Mouse (Mus musculus) thymus, postnatal 25 days (tissue): ENCODE measurements around the gene Fyn.
A peak's percentile ranks its signal among the peaks of the same experiment; 100 is the strongest.

Experiments used
- DNase-seq: peaks from one replicate; pipeline ENCODE4 v3.0.0; 2022

Gene Fyn

DNA sequence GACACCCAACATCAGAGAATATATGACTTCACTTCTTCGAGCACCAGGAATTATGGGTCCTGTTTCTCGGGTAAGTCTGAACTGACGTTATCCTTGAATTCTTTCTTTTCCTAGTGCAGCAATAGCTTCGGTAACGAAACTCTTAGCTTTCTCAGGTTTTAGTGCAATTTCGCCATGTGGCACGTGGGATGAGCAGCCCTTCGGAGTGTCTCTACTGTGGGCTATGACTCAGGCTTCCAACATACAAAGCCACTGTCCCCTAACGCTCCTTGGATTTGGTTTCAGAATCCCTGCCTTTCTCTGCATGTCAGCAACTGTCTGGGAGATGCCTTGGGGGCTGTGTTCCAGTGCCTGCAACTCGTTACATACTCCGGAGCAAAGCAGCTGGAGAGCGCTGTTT, 215.1 kb downstream of the Fyn start:
- DNase-seq: no peak

DNA sequence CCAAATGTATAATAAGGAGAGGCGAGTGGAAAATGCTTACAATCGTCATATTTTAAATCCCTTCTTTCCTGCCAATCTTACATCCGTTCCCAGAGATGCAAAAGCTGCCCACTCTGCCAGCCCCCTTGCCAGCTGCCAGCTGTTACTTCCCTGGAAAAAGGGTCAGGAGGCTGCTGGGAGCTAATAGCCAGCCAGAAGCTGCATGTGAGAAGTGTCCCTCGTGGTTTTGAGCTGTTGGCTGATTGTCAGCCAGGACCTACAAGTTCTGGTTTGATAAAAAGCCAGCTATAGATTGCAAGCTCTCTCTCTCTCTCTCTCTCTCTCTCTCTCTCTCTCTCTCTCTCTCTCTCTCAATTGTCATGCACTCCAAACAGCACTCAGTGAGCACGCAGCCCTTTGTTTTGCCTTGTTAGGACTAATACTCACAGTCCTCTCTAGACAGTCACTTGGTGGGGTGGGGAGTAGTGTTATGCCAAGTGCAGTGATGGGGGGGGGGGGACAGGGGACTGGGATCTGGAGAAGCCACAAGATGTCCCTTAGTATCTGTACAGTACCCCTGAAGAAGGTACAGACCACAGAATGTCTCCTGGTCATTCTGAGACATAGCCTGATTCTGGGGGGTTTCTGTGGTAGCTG, 218.8 kb downstream of the Fyn start:
- no peak for DNase-seq

DNA sequence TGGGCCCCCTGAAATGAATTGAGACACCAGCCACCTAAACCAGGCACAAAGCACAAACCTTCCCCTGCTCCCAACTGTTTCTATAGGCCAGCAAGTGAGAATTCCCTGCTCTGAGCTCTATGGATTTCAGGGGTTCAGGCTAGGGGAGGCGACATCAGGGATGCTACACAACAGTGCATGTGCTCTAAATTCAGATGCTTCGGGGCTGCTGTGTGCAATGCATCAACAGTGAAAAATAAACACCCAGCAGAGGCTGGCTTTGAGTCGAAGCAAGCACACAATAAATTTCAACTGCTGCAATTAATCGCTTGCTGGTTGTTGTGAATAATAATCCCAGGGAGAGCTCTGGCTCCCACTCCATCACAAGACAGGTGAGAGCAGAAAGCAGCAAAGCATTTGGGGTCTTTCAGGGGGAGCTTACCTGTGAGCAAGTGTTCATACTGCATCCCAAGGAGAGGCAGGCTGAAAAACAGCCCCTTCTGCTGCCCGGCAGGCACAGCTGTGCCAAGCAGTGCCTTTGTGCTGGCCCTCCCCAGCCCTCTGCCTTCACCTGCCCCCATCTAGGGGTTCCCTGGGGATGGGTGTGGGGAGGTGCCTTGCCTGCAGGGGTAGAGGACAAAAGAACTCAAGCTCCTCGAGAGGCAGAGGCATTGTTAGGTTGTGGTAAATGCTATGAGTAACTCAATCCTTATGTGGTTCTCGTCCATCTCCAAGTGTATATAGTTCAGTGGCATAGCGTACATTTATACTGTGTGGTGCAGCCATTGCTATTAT, 219.5 kb downstream of the Fyn start:
- DNase-seq: no peak

- DNase-seq: no peak
Measured at GRCm38 (mm10) chr10:39589765-39590546, 221.3 kb downstream of the Fyn start.

DNA sequence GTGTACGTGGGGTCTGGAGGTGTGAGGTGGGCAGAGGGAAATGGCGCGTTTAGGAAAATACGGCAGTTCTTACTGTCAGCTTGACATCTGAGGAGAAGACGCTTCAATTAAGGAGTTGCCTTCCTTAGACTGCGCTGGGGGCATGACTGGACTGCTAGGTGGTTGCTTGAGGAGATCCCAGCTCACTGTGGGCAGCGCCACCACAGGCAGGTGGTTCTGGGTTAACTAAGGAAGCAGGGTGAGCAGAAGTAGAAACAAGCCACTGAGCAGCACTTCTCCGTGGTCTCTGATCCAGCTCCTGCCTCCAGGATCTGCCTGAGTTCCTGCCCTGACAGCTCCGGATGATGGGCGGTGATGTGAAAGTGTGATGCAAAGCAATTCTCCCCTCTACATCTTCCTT, 222.0 kb downstream of the Fyn start:
- DNase-seq: no peak

DNA sequence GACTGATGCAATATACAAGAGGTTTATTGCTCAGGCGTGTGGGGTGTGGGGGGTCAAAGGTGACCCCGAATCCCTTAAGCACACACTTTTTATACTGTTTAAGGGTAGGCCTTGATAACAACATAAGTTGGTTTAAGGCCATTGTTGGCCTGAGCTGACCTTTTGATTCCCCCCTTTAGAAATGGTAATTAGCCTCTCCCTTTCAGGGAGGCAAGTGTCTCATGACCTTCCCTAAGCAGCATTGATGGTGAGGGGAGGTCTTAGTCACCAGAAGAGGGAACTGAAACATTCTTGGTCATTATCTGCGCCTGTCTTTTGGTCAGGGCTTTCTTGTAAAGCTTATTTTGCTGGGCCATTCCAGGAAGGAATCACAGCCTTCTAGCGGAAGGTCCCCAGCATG, 223.8 kb downstream of the Fyn start:
- no peak for DNase-seq

GRCm38 (mm10) chr10:39594716-39595115, 226.1 kb downstream of the Fyn start:
- DNase-seq: no peak

DNA sequence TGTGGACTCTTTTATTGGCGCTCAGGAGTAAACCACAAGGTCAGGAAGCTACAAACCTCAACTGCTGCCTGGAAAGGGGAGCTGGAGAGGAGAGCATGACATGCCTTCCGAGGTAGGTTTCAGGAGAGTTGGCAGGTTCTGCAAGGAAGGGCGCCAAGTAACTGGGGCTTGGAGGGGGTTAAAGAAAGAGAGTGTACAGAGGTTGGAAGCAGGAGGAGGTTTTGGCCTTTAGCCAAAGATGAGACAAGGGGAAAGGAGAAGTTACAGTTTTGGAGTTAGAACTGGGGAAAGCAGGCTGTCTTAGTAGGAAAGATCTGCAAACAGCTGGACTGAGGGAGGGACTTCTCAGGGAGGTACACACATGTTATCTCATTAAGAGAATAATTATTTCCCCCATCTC, 227.2 kb downstream of the Fyn start:
- DNase-seq: no peak

DNA sequence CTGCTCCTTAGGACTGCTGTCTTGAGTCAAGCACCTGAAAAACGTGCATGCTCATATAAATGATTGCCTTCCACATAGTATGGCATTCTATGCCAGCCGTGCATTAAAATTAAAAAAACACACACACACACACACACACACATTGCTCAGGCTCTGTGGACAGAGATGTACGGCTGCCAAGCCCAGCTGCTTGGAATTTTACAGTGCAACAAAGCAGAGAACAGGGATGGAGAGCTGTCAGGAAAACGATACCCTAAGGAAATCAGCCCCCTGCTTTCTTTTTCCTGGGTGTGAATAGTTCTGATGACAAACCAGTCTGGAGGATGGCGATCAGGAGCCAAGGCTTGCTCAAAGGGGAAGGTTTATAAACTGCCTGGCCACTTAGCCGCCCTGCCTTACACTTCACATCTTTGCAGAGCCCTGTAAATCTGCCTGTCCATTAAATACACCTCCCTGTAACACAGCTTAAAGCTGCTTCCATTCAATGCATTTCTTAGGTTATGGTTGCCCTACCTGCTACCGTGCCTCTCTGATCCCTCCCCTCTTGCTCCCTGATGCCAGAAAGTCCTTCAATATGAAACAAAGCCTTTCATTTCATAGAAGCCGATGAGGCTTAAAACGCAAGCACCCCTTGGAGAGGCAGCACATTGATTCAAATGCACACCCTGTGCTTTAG, 228.6 kb downstream of the Fyn start:
- no peak for DNase-seq

DNA sequence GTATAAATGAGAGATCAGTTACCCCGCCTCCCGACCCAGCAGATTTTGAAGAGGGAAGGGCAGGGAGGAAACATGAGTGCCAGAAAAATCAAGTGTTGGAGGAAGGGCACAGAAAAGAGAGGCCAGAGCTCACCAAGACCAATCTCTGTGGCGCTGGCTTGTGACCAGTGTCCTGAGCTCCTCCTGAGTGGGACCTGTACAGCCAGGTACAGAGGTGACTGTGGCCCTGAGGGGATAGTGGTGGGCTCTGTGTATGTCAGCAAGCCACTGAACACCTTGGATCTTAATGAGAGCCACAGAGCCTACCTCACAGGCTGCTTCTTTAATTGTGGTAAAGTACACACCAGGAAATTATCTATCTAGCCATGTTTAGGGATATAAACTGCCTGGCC, 229.1 kb downstream of the Fyn start:
- DNase-seq: no peak

DNA sequence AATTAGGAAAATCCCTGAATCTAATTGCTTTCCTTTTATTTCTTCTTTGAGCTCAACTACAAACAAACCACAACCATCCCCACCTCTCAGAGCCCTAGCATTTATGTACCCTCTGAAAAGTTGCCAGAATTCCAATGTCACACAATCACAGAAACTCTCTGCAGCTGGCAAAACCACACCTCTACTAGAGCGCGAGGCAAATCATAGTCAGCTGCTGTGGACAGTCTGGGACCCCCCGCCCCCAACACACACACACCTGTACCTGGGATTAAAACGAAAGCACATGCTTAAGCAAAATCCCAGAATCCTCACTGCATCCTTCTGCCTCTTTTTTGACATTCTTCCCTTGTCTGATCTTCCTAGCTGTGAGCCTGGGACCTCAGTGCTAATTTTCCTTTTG, 230.9 kb downstream of the Fyn start:
- no peak for DNase-seq

- DNase-seq: no peak
Measured at GRCm38 (mm10) chr10:39600115-39600514, 231.5 kb downstream of the Fyn start.

GRCm38 (mm10) chr10:39601068-39601467, 232.4 kb downstream of the Fyn start:
- no peak for DNase-seq

- DNase-seq: no peak
Measured at GRCm38 (mm10) chr10:39606434-39606833, 237.8 kb downstream of the Fyn start.

- no peak for DNase-seq
Measured at GRCm38 (mm10) chr10:39611234-39611633, 242.6 kb downstream of the Fyn start.

DNA sequence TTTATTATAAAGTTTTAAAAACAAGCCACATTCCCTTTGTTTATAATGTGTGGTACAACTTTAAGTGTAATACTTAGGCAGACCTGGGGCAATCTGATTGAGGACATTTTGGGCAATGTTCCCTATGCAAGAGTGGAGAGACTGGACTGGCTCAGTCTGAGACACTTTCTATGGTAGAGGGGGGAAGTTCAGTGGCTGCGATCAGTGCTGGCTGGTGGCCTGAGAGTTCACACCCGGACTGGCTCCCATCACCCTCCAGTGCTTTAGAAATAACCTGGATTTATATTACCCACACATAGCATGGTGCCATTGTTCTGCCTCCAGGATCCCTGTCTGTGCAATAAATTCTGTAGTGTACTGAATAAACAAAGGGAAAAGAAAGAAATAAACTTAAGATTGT, 243.5 kb downstream of the Fyn start:
- no peak for DNase-seq

DNA sequence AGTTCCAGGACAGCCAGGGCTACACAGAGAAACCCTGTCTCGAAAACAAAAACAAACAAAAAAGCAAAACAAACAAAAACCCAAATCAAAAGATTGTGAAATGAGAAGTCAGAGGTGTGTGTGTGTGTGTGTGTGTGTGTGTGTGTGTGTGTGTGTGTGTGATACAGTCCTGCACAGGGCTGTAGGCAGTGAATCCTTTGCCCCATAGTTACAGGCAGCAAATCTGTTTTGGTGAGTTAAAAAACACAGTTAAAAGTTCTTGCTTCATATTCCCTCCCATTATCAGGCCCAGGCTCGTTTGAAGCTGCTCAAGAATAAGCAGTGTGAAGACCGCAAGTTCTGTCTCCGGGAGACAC, 244.0 kb downstream of the Fyn start, which contains the start of gene Traf3ip2:
TSS of gene Traf3ip2 (plus strand) at position 302 of the 356 bp plus-strand sequence.
- DNase-seq: no peak

DNA sequence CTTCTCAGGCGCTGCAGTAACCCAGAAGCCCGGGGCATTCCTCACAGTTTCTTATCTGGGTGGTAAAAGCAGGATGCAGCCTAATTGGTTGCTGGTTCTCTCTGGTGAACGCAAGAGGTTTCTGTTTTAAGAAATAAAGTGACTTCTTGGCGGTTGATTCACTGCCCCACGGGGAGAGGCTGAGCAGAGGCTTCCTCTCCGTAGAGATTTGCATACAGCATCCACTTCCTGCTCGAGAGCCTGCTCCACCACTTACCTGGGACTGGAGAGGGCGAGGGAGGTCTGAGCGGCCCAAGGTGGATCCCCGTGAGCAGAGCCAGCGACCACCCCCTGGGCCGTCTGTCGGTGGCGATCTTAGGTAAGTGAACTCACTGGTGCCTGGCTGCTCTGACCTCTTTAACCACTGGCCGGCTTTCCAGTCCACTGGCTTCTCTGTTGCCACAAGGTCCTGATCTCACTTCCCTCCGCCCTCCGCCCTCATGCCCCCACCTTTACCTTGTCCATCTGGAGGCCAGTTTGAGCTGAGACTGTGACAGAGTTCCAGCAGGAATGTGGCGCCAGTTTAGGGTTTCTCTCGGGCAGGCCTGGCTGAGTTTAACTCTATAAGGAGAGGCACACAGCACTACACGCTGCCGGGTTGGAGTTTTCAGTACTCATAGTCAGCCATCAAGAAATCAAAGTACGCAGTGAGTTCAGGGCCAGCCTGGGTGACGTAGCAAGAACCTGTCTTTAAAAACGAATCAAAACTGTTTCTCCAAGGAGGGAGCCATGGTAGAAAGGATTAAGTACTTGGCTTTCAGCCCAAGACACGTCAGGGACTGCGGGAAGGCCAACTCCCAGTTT, 244.6 kb downstream of the Fyn start:
- DNase-seq: peak; percentile 71

DNA sequence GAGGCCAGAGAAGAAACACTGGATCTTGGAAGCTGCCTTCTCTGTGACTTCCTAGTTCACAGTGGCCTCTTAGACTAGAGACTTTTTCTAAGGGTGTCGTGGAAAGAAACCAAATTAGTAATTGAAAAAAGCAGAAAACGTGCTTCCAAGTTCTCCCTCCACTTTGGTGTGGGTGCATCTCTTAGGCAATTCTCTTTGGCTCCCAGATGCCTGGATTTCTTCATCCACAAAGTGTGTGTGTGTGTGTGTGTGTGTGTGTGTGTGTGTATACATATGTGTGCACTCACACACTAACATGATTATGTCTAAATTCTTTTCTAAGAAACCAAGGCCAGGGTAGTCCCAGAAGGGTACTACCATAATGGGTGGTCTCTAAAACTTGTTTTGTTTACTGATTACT, 245.3 kb downstream of the Fyn start:
- DNase-seq: no peak

DNA sequence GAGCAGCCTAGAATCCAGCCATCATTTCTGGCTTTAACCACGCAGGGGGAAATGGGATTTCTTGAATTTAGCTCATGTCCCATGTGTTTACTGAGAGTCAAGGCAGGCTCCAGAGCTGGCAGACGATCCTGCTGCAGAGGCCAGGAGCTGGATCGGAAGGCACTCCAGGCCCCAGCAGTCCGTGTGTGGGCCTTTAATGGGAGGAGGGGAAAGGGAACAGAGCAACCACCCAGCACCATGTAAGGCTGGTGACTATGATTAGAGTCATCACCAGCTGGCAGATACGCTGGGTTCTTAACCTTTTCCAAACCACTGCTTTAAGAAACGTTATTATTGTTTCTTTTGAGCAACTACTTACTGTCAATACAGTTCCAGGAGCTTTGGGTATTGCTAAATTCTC, 246.0 kb downstream of the Fyn start:
- DNase-seq: no peak
